Mouse (Mus musculus) heart, postnatal 36 days (tissue): ENCODE results near the gene Gm11020. TPM values are rescaled to one million over a fixed set of nuclear protein-coding genes. Genes with fewer than 3 reads are reported as not detected.

ENCODE experiments used
- total RNA-seq, 2 experiments: library from RNA; stranded (reverse); gene quantifications; 2 replicates each; pipeline ENCODE4 v1.2.3; 2021

Gene Gm11020
- total RNA-seq, 2 experiments from 2014 or later, result not detected

Other genes starting within 250 kb of the Gm11020 start
- gene Cdh5, start 219.9 kb upstream of the Gm11020 start, total RNA-seq, result 100 to 1,000 TPM; 133 to 159 TPM
- gene Bean1, start 151.1 kb upstream of the Gm11020 start, total RNA-seq, result 1 to 10 TPM in 1 of 2 experiments, under 1 TPM in 1; 0.92 to 1.1 TPM
- 1 to 10 TPM; 8.0 to 9.2 TPM for gene Tk2, start 73.0 kb upstream of the Gm11020 start, total RNA-seq
- 1 to 10 TPM; 4.1 to 4.4 TPM for gene Cklf, start 70.7 kb upstream of the Gm11020 start, total RNA-seq
- not detected for gene Cmtm2a, start 28.4 kb upstream of the Gm11020 start, total RNA-seq
- gene Gm45711, start 11.5 kb upstream of the Gm11020 start, total RNA-seq, result not detected
- gene Cmtm1, start 11.4 kb upstream of the Gm11020 start, total RNA-seq, result not detected
- gene Cmtm2b, start 663 bp downstream of the Gm11020 start, total RNA-seq, result not detected
- 10 to 100 TPM; 14.4 to 15.7 TPM for gene Cmtm3, start 17.8 kb downstream of the Gm11020 start, total RNA-seq
- 10 to 100 TPM; 11.0 to 12.0 TPM for gene Cmtm4, start 74.2 kb downstream of the Gm11020 start, total RNA-seq
- gene Dync1li2, start 121.5 kb downstream of the Gm11020 start, total RNA-seq, result 100 to 1,000 TPM; 104 to 112 TPM
- not detected for gene Terb1, start 188.3 kb downstream of the Gm11020 start, total RNA-seq
- 10 to 100 TPM; 27.2 to 31.8 TPM for gene Nae1, start 213.1 kb downstream of the Gm11020 start, total RNA-seq
- gene Car7, start 213.1 kb downstream of the Gm11020 start, total RNA-seq, result 1 to 10 TPM; 2.5 to 2.8 TPM